Mouse (Mus musculus) adrenal gland, postnatal 4 days (tissue): ENCODE measurements around the gene Adamtsl5. TPM values are rescaled to one million over a fixed set of nuclear protein-coding genes. Genes with fewer than 3 reads are reported as not detected.
"Not testable (repeated sequence)": the region's sequence is repeated elsewhere in the genome, so short reads cannot be mapped to it uniquely, and the experiment has no call there.

Experiments used
- DNase-seq, 2 experiments: peaks; one replicate each; pipeline ENCODE4 v3.0.0; 2021 to 2022; ENCODE audit warnings: low spot score in 2 of 2, mixed read lengths in 2 of 2
- total RNA-seq, 2 experiments: library from RNA; stranded (reverse); gene quantifications; 2 replicates each; pipeline ENCODE4 v1.2.3; 2021

The Adamtsl5 gene
- total RNA-seq, 2 experiments from 2014 or later = 12.8 to 13.2 TPM

GRCm38 (mm10) chr10:80372706-80373105 is 24.5 kb upstream of the Adamtsl5 start:
- DNase-seq = no peak

DNA sequence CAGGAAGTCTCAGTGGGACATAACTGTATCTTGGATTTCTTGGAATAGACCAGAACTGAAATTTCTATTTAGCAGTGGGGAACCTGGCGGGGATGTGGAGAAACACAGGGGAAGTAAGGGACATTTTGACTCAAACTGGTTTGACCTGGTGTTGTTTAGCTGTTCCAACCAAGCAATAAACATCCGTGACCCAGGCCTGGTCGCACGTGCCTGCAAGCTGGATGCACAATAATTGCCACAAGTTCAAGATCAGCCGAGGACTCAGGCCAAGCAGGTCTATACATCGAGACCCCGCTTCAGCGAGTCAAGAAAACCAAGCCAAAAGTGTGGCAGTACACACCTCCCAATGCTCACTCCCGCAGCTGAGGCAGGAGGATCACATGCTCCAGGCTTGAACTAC is 23.8 kb upstream of the Adamtsl5 start:
- no peak for DNase-seq

- DNase-seq = no peak
These were observed 23.3 kb upstream of the Adamtsl5 start for GRCm38 (mm10) chr10:80371411-80371966.

GRCm38 (mm10) chr10:80369995-80370747 is 22.0 kb upstream of the Adamtsl5 start:
- DNase-seq = no peak

DNA sequence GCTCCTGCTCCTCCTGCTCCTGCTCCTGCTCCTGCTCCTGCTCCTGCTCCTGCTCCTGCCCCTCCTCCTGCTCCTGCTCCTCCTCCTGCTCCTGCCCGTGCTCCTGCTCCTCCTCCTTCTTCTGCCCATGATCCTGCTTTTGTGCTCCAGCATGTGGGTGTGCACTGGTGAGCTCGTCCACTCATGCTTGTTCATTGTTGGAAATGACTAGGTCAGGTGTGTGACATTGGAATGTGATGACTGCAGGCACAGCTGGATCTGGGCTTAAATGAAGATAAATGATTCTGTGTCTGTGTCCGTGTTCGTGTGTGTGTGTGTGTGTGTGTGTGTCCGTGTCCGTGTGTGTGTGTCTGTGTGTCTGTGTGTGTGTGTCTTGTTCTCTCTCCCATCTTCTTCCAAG is 20.2 kb upstream of the Adamtsl5 start:
- no peak for DNase-seq

DNA sequence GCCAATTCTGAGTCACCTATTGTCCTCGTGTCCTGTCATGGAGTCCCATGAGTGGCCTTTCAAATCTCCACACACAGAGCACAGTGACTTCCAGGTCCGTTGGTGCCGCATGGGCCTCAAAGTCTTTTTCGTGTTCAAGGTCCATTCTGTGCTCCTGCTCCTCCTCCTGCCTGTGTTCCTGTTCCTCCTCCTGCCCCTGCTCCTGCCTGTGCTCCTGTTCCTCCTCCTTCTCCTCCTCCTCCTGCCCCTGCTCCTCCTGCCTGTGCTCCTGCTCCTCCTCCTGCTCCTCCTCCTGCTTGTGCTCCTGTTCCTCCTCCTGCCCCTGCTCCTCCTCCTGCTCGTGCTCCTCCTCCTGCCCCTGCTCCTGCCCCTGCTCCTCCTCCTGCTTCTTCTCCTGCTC is 19.7 kb upstream of the Adamtsl5 start:
- no peak for DNase-seq

DNA sequence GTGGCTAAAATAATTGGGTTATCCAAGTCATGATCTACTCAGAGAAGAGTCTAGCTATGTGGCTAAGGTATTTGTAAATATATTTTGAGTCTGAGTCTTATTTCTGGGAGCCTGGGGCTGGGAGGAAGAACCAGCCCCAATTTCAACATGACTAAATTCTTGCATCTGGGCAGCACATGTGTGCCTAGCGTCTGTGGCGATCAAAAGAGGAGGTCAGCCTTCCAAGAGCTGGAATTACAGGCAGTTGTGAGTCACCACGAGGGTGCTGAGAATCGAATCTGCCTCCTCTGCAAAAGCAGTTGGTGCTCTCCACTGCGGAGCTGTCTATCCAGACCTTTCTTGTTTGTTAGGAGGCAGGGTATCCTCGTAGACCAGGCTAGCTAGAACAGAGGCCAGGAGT is 17.5 kb upstream of the Adamtsl5 start:
- DNase-seq = no peak

DNA sequence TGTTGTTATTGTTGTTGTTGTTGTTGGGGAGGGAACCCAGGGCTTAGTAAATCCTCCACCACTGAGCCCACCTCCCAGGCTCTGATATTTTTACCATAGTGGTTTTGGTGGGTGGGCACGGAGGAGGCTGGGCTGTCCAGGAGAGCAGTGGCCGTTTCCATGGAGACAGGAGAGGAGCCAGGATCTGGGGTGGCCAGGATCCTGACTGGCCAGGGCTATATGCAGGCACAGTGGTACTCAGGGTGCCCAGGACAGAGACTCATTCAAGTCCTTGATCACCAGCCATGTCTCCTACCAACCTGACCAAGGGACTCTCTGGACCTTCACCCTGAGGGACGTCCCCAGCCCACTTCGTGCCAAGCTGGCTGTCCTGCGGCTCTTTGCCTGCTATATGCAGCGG is 15.5 kb upstream of the Adamtsl5 start:
- no peak for DNase-seq

DNA sequence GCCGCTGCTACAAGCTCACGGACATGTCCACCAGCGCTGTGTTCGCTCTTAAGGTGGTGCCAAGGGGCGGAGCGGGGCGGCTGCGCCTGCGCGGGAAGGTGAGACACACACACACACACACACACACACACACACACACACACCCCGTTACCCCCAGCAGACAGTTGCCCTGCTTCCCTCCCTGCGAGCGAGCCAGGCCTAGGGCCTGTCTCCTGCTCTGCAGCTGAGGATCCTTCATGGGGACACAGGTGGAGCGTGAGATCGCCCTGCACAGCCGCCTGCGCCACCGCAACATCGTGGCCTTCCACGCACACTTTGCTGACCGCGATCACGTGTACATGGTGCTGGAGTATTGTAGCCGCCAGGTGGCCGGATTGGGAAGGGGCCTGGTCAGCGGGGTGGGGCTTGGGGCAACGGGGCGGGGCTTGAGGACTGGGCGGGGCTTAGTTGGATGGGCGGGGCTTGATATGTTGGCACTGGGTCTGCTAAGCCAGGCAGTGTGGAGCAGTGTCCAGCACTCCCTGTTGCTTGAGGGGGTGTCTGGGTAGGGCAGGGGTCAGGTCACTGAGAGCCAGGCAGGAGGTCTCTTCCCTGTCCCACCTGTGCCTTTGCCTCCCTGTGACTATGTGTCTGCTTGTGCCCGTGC is 9.9 kb upstream of the Adamtsl5 start:
- DNase-seq = no peak

DNA sequence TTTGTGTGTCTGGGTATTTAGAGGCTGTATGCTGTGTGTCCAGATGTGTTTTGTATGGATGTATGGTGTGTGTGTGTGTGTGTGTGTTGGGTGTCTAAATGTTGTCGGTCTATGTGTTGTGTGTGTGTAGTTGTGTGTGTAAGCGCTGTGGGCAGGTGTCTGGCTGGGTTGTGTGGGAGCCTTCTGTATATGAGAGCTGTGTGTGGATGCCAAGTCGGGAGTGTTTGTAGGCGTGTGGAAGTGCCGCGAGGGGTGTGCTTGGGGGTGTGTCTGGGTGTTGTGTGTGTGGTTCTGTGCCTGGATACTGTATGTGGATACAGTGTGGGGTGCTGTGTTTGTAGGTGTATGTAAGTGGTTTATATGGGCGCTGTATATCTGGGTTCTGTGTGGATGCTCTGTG is 9.1 kb upstream of the Adamtsl5 start:
- no peak for DNase-seq

GRCm38 (mm10) chr10:80356737-80357136 is 8.5 kb upstream of the Adamtsl5 start:
- DNase-seq = no peak

DNA sequence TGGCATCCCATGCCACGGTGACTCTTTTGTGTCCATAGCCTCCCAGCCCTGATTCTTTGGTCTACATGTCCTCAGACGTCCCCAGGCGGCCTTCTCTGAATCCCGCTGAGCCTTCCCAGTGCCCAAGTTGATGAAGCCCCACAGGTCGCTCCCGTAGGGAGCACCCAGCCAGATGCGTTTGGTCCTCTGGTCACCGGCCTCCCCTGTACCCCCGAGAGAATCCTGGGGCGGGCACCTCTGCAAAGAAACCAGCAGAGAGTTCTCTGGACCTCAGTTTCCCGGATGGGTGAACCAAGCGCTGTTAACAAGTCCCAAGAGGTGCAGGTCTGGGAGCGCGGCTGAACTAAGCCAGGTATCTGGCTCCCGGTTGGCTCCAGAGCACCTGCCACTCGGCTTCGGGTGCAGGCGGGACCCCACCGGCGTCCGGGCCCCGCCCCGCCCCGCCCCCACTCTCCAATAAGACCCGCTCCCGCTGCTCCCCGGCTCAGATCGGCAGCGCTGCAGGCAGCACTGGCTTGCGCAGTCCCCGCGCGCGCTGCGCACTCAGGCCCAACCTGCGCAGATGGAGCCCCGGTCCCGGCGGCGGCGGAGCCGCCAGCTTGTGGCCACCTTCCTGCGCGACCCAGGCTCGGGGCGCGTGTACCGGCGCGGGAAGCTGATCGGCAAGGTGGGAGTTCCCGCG is 7.9 kb upstream of the Adamtsl5 start, which contains the start of gene Plk5:
Gene Plk5 (plus strand): TSS at position 459 of the 682 bp plus-strand sequence.
- DNase-seq = no peak

DNA sequence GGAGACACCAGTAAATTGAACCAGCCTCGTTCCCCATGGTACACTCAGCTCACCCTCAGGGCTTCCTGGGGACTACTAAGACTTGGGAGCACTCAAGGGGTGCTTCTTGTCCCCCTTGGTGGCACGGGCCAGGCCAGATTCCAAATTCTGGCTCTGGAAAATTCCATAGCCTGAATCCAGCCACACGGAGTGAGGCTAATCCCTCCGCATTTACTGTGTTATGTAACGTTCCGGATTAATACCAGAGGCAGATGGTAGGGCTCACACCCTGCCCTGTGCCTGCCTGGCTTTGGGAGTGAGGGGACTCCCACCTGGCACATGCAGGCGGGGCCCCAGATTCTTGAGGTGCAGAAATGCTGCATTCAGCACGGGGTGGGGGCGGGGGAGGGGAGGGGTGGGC is 7.2 kb upstream of the Adamtsl5 start:
- no peak for DNase-seq

DNA sequence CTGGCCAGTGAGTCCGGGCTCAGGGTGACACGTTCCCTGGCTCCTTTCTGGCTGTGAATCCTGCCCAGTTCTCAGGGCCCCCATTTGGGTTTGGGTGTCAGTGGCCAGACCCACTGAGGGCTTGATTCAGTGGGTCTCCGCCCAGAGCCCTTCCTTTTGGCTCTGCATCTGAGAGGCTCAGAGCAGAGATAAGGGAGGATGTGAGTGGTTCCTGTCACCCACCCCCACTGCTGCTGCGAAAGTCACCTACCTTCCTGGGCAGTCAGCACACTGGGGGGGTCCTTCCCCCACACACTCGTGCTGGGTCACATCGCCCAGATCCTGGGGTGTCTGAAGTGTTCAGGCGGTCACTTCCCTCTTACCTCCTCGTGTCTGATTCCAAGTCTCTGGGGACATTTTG is 4.5 kb upstream of the Adamtsl5 start:
- DNase-seq = no peak

DNA sequence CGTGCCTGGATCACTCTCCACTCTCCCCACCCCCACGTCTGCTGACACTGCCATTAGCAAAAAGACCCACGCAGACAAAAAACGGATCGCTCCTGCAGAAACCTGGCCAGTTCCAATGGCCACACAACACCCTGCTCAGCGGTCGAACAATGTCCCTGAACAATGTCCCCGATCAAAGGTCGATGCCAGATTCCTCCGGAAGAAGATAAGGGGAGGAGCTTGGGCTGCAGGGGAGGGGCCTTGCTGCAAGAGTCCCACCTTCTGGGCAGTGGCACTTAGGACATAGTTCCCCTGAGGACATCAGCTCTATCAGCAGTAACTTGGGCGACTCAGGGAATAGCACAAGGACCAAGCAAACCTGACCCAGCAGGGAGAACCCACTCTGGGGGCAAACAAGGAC is 3.7 kb upstream of the Adamtsl5 start:
- DNase-seq = no peak

DNA sequence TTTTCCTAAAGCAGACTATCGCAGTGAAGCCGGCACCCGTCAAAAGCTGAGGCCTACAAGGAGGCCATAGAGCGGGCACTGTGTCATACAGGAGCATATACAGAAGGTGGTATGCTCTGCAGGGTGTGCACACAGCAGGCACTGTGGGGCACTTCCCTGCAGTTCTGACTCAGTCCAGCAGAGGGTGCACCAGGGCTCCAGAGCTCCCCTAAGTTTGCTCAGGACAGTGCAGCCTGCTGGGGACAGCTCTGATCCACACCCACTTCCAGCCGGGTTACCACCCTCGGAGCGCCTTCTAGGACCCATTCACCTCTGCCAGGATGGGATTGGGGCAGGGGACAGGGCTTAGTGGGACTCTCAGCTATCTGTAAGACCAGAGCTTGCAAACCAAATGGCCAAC is 2.1 kb upstream of the Adamtsl5 start:
- DNase-seq = peak; percentile 78 to 79

- DNase-seq = no peak
These were observed 769 bp upstream of the Adamtsl5 start for GRCm38 (mm10) chr10:80348981-80349380.

- no peak for DNase-seq
These were observed 671 bp downstream of the Adamtsl5 start for GRCm38 (mm10) chr10:80347514-80347967.

DNA sequence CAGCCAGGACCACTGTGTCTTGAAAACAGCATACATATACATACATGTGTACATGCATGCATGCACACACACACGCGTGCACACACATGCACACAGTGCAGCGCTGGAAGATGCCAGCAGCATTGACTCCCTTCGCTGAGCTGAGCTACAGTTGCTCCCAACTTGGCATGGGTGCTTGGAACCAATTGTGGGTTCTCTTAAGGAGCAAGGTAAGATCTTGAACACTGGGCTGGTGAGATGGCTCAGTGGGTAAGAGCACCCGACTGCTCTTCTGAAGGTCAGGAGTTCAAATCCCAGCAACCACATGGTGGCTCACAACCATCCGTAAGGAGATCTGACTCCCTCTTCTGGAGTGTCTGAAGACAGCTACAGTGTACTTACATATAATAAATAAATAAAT is 2.3 kb downstream of the Adamtsl5 start:
- not testable (repeated sequence) for DNase-seq

GRCm38 (mm10) chr10:80345122-80345521 is 3.1 kb downstream of the Adamtsl5 start:
- DNase-seq = no peak

- no peak for DNase-seq
These were observed 4.0 kb downstream of the Adamtsl5 start for GRCm38 (mm10) chr10:80344131-80344661.
